In genomic region chr5:102072057-102072456, GRCm38 (mm10) we compare ENCODE assay signal across 20 mouse cellular contexts. TPM values are rescaled to one million over a fixed set of nuclear protein-coding genes. Genes with fewer than 3 reads are reported as not detected.
DNase-seq lines count a peak whose midpoint lies in the region; ATAC-seq lines count a peak whose summit lies in the region.
"Had no signal": no experiment of that assay in that cellular context is flagged by ENCODE, and none has a peak within 500 bp of the region (broad histone marks: within the 10 kb centered on the region; RNA-seq: fewer than 3 reads in every experiment).

No protein-coding gene starts in this region.

- 0 out of 2 replicates have a peak, but pooled peaks cover 1% of the 10 kb centered on the region for H3K27me3 ChIP-seq in hindbrain, embryonic 13.5 days
- H3K27me3 ChIP-seq in midbrain, embryonic 13.5 days = no peaks in the 10 kb centered on the region
- H3K27me3 ChIP-seq: lung, embryonic 15.5 days had no signal

- peak overlapping the region; percentile 64 for H3K27ac ChIP-seq in hindbrain, embryonic 13.5 days
- peak overlapping the region; percentile 99 for H3K27ac ChIP-seq in midbrain, embryonic 13.5 days
- H3K27ac ChIP-seq: gastrocnemius, adult 2 months; heart, embryonic 10.5 days; kidney, postnatal 0 days; lung, embryonic 15.5 days; stomach, postnatal 0 days had no signal

- peak overlapping the region; percentile 2; the same call in 1 of the 2 replicates for H3K9ac ChIP-seq in hindbrain, embryonic 13.5 days
- H3K9ac ChIP-seq in midbrain, embryonic 13.5 days (replicated peaks) = peak overlapping the region; percentile 61
- H3K9ac ChIP-seq: lung, embryonic 15.5 days had no signal

- DNase-seq in retina, postnatal 1 day = peak; percentile 8
- no peak for DNase-seq in retina, embryonic 14.5 days (ENCODE audit: low spot score)
- no peak for DNase-seq in spleen, postnatal 14 days (ENCODE audit: low spot score in 2 of 2)
- no peak for DNase-seq in layer of hippocampus, adult 8-10 months (ENCODE audit: low spot score in 2 of 2)
- DNase-seq in ovary, postnatal 14 days (ENCODE audit: low spot score) = no peak
- DNase-seq: adrenal gland, postnatal 10 days; cerebellum, adult 9-10 months; gastrocnemius, adult 2 months; left cerebral cortex, postnatal 4 days; thymus, postnatal 14 days had no signal

- H3K9me3 ChIP-seq in hindbrain, embryonic 13.5 days = no peaks in the 10 kb centered on the region
- H3K9me3 ChIP-seq in midbrain, embryonic 13.5 days = no peaks in the 10 kb centered on the region
- H3K9me3 ChIP-seq: heart, embryonic 10.5 days; lung, embryonic 15.5 days; megakaryocyte, embryonic 14.5 days had no signal

- ATAC-seq in hindbrain, embryonic 13.5 days (ENCODE audit: low FRiP score) = no peak
- ATAC-seq in midbrain, embryonic 13.5 days = no peak
- ATAC-seq: CD4-positive, CD25-positive, alpha-beta regulatory T cell, adult 4 months; intestine, embryonic 16.5 days had no signal

- 19% methylated on average over 4 of the region's 4 CpGs for WGBS in hindbrain, embryonic 13.5 days
- 14% methylated on average over 4 of the region's 4 CpGs for WGBS in midbrain, embryonic 13.5 days

- H3K36me3 ChIP-seq in hindbrain, embryonic 13.5 days = no peaks in the 10 kb centered on the region
- no peaks in the 10 kb centered on the region for H3K36me3 ChIP-seq in midbrain, embryonic 13.5 days
- H3K36me3 ChIP-seq: heart, embryonic 10.5 days; lung, embryonic 15.5 days had no signal

- peak overlapping the region; percentile 85 for H3K4me3 ChIP-seq in hindbrain, embryonic 13.5 days
- H3K4me3 ChIP-seq in midbrain, embryonic 13.5 days (replicated peaks) = peak overlapping the region; percentile 92
- H3K4me3 ChIP-seq: gastrocnemius, adult 2 months; heart, embryonic 10.5 days; lung, embryonic 15.5 days; megakaryocyte, embryonic 14.5 days had no signal

- peaks cover 33% of the 10 kb centered on the region for H3K4me1 ChIP-seq in hindbrain, embryonic 13.5 days (replicated peaks)
- H3K4me1 ChIP-seq in midbrain, embryonic 13.5 days (replicated peaks) = peaks cover 41% of the 10 kb centered on the region

- peak overlapping the region; percentile 73 for H3K4me2 ChIP-seq in hindbrain, embryonic 13.5 days
- H3K4me2 ChIP-seq in midbrain, embryonic 13.5 days (replicated peaks) = peak overlapping the region; percentile 68
- H3K4me2 ChIP-seq: liver, embryonic 11.5 days; lung, embryonic 15.5 days had no signal

RNA-seq across cellular contexts. Expression of gene Wdfy3, which starts 2.3 kb away (rescaled TPM):
- 29.1 and 30.0 TPM in 2 replicates for polyA plus RNA-seq in hindbrain, embryonic 13.5 days (2015; fragmentation: Nextera tagmentation; extraction: Ambion mirVana)
- polyA plus RNA-seq in midbrain, embryonic 13.5 days (2015; fragmentation: Nextera tagmentation; extraction: Ambion mirVana) = 30.0 and 33.6 TPM in 2 replicates
- 100 to 1,000 TPM; 111 to 138 (median 122) TPM for total RNA-seq in layer of hippocampus, adult 8-10 months (2022)
